Mouse (Mus musculus): ENCODE measurements around the gene Hexb. TPM values are rescaled to one million over a fixed set of nuclear protein-coding genes. Genes with fewer than 3 reads are reported as not detected.

The Hexb gene
- total and polyA plus RNA-seq, 3 experiments, result 12.7 to 15.4 TPM; not detected in 1

DNA sequence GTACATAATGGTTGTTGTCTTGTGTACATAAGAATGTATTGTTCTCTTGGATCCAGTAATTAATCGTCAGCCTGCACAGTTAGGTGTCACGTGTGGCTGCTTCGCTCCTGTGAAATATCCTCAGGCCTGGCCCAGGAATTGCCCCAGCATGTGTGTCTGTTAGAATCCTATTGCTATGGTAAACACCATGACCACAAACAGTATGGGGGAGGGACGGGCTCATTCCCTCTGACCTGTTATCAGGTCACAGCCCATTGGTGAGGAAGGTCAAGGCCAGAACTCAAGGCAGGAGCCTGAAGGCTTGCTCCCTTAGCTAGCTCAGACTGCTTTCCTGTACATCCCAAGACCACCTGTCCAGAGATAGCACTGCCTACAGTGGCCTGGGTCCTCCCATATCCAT is 49.6 kb upstream of the Hexb start:
- no peaks in the 10 kb centered on the region for H3K79me2 ChIP-seq (ENCODE audit: control insufficient read depth, insufficient read depth, low read length, poor library complexity)
- TF ChIP-seq USF2 (IDR thresholded peaks at IDR 0.05; ENCODE audit: borderline replicate concordance in 1 of 2, insufficient read depth in 1 of 2, low read depth in 1 of 2, low read length in 2 of 2) (no peak), KAT2A (conservative IDR thresholded peaks at IDR 0.05; ENCODE audit: low read depth, low read length) (no peak), CTCF (IDR thresholded peaks at IDR 0.05 in 2 of 3, conservative IDR thresholded peaks at IDR 0.05 in 1 of 3; ENCODE audit: control insufficient read depth in 1 of 3, insufficient read depth in 1 of 3, low read depth in 2 of 3, low read length in 3 of 3, poor library complexity in 1 of 3, severe bottlenecking in 1 of 3) (no peak), RCOR1 (IDR thresholded peaks at IDR 0.05; ENCODE audit: low read depth, low read length) (no peak), ZC3H11A (IDR thresholded peaks at IDR 0.05; ENCODE audit: low read depth, low read length) (no peak), MAX (IDR thresholded peaks at IDR 0.05; ENCODE audit: low read length) (no peak), GABPA (IDR thresholded peaks at IDR 0.05; ENCODE audit: low read depth, low read length) (no peak), ELF1 (IDR thresholded peaks at IDR 0.05; ENCODE audit: low read depth, low read length) (no peak), POLR2A (IDR thresholded peaks at IDR 0.05; ENCODE audit: control insufficient read depth in 1 of 2, insufficient read depth in 1 of 2, low read depth in 1 of 2, low read length in 2 of 2, poor library complexity in 1 of 2) (no peak), TBP (IDR thresholded peaks at IDR 0.05; ENCODE audit: low read depth, low read length) (no peak), EP300 (IDR thresholded peaks at IDR 0.05; ENCODE audit: low read depth in 1 of 2, low read length in 2 of 2) (no peak), MAFK (IDR thresholded peaks at IDR 0.05; ENCODE audit: borderline replicate concordance, low read depth, low read length) (no peak)
- no peak for DNase-seq (ENCODE audit: low read depth, low spot score)
- H3K4me1 ChIP-seq (ENCODE audit: control insufficient read depth in 1 of 2, insufficient read depth in 2 of 2, low read length in 2 of 2), result no peaks in the 10 kb centered on the region
- H3K4me3 ChIP-seq (ENCODE audit: control insufficient read depth in 1 of 2, insufficient read depth in 1 of 2, low read depth in 2 of 2, low read length in 2 of 2), result no peak overlapping the region
- no peaks in the 10 kb centered on the region for H3K36me3 ChIP-seq (ENCODE audit: control insufficient read depth in 1 of 2, insufficient read depth in 2 of 2, low read length in 2 of 2)
- H3K9me3 ChIP-seq (replicated peaks; ENCODE audit: insufficient read depth, low read length), result no peaks in the 10 kb centered on the region
- H3K9ac ChIP-seq (ENCODE audit: control insufficient read depth, low read depth, low read length, poor library complexity, severe bottlenecking), result no peak overlapping the region
- H3K27ac ChIP-seq (ENCODE audit: control insufficient read depth, low read depth, low read length), result no peak overlapping the region
- H3K27me3 ChIP-seq (ENCODE audit: control insufficient read depth in 1 of 2, insufficient read depth in 2 of 2, low read length in 2 of 2), result no peaks in the 10 kb centered on the region

DNA sequence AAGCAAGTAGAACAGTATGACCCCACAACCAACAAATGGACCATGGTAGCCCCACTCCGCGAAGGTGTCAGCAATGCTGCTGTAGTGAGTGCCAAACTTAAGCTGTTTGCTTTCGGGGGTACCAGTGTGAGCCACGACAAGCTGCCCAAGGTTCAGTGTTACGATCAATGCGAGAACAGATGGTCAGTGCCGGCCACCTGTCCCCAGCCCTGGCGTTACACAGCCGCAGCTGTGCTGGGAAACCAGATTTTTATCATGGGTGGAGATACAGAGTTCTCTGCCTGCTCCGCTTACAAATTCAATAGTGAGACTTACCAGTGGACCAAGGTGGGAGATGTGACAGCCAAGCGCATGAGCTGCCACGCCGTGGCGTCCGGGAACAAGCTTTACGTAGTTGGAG is 48.1 kb upstream of the Hexb start:
- H3K36me3 ChIP-seq (ENCODE audit: control insufficient read depth in 1 of 2, insufficient read depth in 2 of 2, low read length in 2 of 2), result no peaks in the 10 kb centered on the region
- no peak for DNase-seq (ENCODE audit: low read depth, low spot score)
- no peaks in the 10 kb centered on the region for H3K79me2 ChIP-seq (ENCODE audit: control insufficient read depth, insufficient read depth, low read length, poor library complexity)
- H3K4me1 ChIP-seq (ENCODE audit: control insufficient read depth in 1 of 2, insufficient read depth in 2 of 2, low read length in 2 of 2), result no peaks in the 10 kb centered on the region
- no peak for TF ChIP-seq MYB (IDR thresholded peaks at IDR 0.05; ENCODE audit: low read depth, low read length)
- no peak for TF ChIP-seq USF2 (IDR thresholded peaks at IDR 0.05; ENCODE audit: borderline replicate concordance in 1 of 2, insufficient read depth in 1 of 2, low read depth in 1 of 2, low read length in 2 of 2)
- no peak for TF ChIP-seq EP300 (IDR thresholded peaks at IDR 0.05; ENCODE audit: low read depth in 1 of 2, low read length in 2 of 2)
- no peak for TF ChIP-seq MXI1 (IDR thresholded peaks at IDR 0.05; ENCODE audit: low read depth, low read length)
- TF ChIP-seq MEF2A (IDR thresholded peaks at IDR 0.05; ENCODE audit: extremely low read depth, insufficient replicate concordance, low read depth, low read length, poor library complexity, severe bottlenecking), result no peak
- no peak for TF ChIP-seq POLR2AphosphoS5 (IDR thresholded peaks at IDR 0.05; ENCODE audit: borderline replicate concordance, low read depth, low read length)
- TF ChIP-seq ZNF384 (IDR thresholded peaks at IDR 0.05; ENCODE audit: low read depth, low read length), result no peak
- TF ChIP-seq BHLHE40 (IDR thresholded peaks at IDR 0.05; ENCODE audit: borderline replicate concordance, low read depth, low read length), result no peak
- no peak for TF ChIP-seq ELF1 (IDR thresholded peaks at IDR 0.05; ENCODE audit: low read depth, low read length)
- TF ChIP-seq ETS1 (IDR thresholded peaks at IDR 0.05; ENCODE audit: low read depth, low read length), result no peak
- TF ChIP-seq POLR2A (IDR thresholded peaks at IDR 0.05; ENCODE audit: control insufficient read depth in 1 of 2, insufficient read depth in 1 of 2, low read depth in 1 of 2, low read length in 2 of 2, poor library complexity in 1 of 2), result no peak
- TF ChIP-seq GATA1 (IDR thresholded peaks at IDR 0.05; ENCODE audit: low read depth, low read length), result no peak
- TF ChIP-seq E2F4 (IDR thresholded peaks at IDR 0.05; ENCODE audit: borderline replicate concordance, low read depth, low read length), result no peak
- no peak for TF ChIP-seq CHD1 (IDR thresholded peaks at IDR 0.05; ENCODE audit: low read depth, low read length)
- TF ChIP-seq MAZ (IDR thresholded peaks at IDR 0.05; ENCODE audit: low read depth, low read length), result no peak
- no peak for TF ChIP-seq MYC (IDR thresholded peaks at IDR 0.05; ENCODE audit: low read depth, low read length)
- H3K27ac ChIP-seq (ENCODE audit: control insufficient read depth, low read depth, low read length), result no peak overlapping the region
- H3K9me3 ChIP-seq (replicated peaks; ENCODE audit: insufficient read depth, low read length), result no peaks in the 10 kb centered on the region
- H3K27me3 ChIP-seq (ENCODE audit: control insufficient read depth in 1 of 2, insufficient read depth in 2 of 2, low read length in 2 of 2), result no peaks in the 10 kb centered on the region
- no peak overlapping the region for H3K9ac ChIP-seq (ENCODE audit: control insufficient read depth, low read depth, low read length, poor library complexity, severe bottlenecking)
- no peak overlapping the region for H3K4me3 ChIP-seq (ENCODE audit: control insufficient read depth in 1 of 2, insufficient read depth in 1 of 2, low read depth in 2 of 2, low read length in 2 of 2)

Measured in MEL (cell line).